Mouse (Mus musculus): Measurements from ENCODE around the gene Phlpp2. TPM values are rescaled to one million over a fixed set of nuclear protein-coding genes. Genes with fewer than 3 reads are reported as not detected.
A peak's percentile ranks its signal among the peaks of the same experiment; 100 is the strongest.

Gene Phlpp2
- polyA plus RNA-seq, 1 experiment from 2014 or later = 3.4 TPM

DNA sequence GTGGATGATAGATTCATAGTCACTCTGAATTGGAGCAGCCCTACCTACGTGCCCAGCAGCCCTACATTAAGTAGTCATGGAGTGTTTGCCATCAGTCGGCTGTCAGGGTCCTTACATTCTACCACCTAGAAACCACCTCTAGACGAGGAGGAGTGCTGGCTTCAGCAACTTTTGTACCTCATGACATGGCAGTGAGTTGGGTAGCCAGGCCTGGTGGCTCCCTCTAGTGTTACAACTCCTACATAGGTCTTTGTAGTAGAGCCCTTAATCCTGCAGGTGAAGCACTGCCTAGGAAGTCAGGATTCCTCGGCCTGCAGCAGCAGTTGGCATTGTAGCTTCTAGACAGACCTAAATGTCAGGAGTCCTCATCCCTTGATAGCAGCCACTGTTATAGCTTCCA is 48.9 kb downstream of the Phlpp2 start:
- no peaks in the 10 kb centered on the region for H3K4me1 ChIP-seq (ENCODE audit: control insufficient read depth, low read depth, low read length)
- no peak overlapping the region for H3K9ac ChIP-seq (ENCODE audit: low read depth, low read length)
- no peak overlapping the region for H3K4me2 ChIP-seq (ENCODE audit: low read depth, low read length)
- peaks cover 34% of the 10 kb centered on the region for H3K36me3 ChIP-seq (ENCODE audit: control insufficient read depth, insufficient read depth)
- H3K27me3 ChIP-seq (ENCODE audit: control insufficient read depth, insufficient read depth, low read depth, low read length) = no peaks in the 10 kb centered on the region
- peak; percentile 73 for ATAC-seq (ENCODE audit: low read depth)
- WGBS (ENCODE audit: insufficient replicate concordance) = 41% methylated on average over 4 of the region's 4 CpGs
- no peak overlapping the region for H3K27ac ChIP-seq (ENCODE audit: low read length)
- no peaks in the 10 kb centered on the region for H3K9me3 ChIP-seq (replicated peaks; ENCODE audit: control insufficient read depth, low read length)
- H3K4me3 ChIP-seq (ENCODE audit: low read depth, low read length) = no peak overlapping the region

GRCm38 (mm10) chr8:109920406-109921390 is 52.4 kb downstream of the Phlpp2 start:
- Histone ChIP-seq H3K4me1 (ENCODE audit: control insufficient read depth, low read depth, low read length) (no peaks in the 10 kb centered on the region), H3K27me3 (ENCODE audit: control insufficient read depth, insufficient read depth, low read depth, low read length) (no peaks in the 10 kb centered on the region), H3K27ac (ENCODE audit: low read length) (no peak overlapping the region), H3K4me2 (ENCODE audit: low read depth, low read length) (no peak overlapping the region), H3K4me3 (ENCODE audit: low read depth, low read length) (no peak overlapping the region), H3K9me3 (replicated peaks; ENCODE audit: control insufficient read depth, low read length) (no peaks in the 10 kb centered on the region), H3K36me3 (ENCODE audit: control insufficient read depth, insufficient read depth) (peaks cover 27% of the 10 kb centered on the region), H3K9ac (ENCODE audit: low read depth, low read length) (no peak overlapping the region)
- ATAC-seq (ENCODE audit: low read depth) = no peak
- WGBS (ENCODE audit: insufficient replicate concordance) = 82% methylated on average over 8 of the region's 8 CpGs

- Histone ChIP-seq H3K4me1 (ENCODE audit: control insufficient read depth, low read depth, low read length) (no peaks in the 10 kb centered on the region; the same call in 1 of the 2 replicates), H3K9me3 (replicated peaks; ENCODE audit: control insufficient read depth, low read length) (no peaks in the 10 kb centered on the region), H3K36me3 (ENCODE audit: control insufficient read depth, insufficient read depth) (peaks cover 25% of the 10 kb centered on the region), H3K27me3 (ENCODE audit: control insufficient read depth, insufficient read depth, low read depth, low read length) (no peaks in the 10 kb centered on the region), H3K27ac (ENCODE audit: low read length) (no peak overlapping the region), H3K9ac (ENCODE audit: low read depth, low read length) (no peak overlapping the region), H3K4me3 (ENCODE audit: low read depth, low read length) (no peak overlapping the region), H3K4me2 (ENCODE audit: low read depth, low read length) (no peak overlapping the region)
- ATAC-seq (ENCODE audit: low read depth) = no peak
- WGBS (ENCODE audit: insufficient replicate concordance) = 86% methylated on average over 2 of the region's 2 CpGs
These were observed 73.4 kb downstream of the Phlpp2 start for GRCm38 (mm10) chr8:109941606-109942360.

DNA sequence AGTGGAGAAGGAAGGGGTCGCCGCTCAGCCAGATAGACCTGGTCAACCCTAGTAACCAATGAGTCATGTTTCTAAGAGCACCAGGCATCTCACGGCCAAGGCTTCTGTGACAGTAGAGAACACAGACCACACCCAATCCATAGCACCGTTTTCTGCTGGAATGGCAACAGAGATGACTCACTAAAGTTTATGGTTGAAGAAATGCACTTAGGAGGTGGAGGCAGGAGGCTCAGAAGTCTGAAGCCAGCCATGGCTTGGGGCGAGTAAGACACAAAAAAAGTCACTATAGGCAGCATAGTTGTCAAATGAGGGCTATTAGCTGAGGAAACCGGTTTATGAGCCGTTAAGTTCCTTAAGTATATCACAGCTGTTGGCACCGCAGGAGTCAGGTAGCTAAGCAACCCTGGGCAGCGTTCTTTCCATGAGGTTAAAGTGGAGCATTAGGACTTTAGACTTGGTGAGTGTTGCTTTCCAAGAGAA is 76.9 kb downstream of the Phlpp2 start:
- no peak for ATAC-seq (ENCODE audit: low read depth)

GRCm38 (mm10) chr8:109945694-109946093 is 77.4 kb downstream of the Phlpp2 start:
- no peak overlapping the region for H3K4me2 ChIP-seq (ENCODE audit: low read depth, low read length)
- H3K9ac ChIP-seq (ENCODE audit: low read depth, low read length) = no peak overlapping the region
- peaks cover 22% of the 10 kb centered on the region for H3K27me3 ChIP-seq (ENCODE audit: control insufficient read depth, insufficient read depth, low read depth, low read length)
- peaks cover 5% of the 10 kb centered on the region for H3K36me3 ChIP-seq (ENCODE audit: control insufficient read depth, insufficient read depth)
- no peak overlapping the region for H3K27ac ChIP-seq (ENCODE audit: low read length)
- H3K4me3 ChIP-seq (ENCODE audit: low read depth, low read length) = no peak overlapping the region
- ATAC-seq (ENCODE audit: low read depth) = no peak
- WGBS (ENCODE audit: insufficient replicate concordance) = 75% methylated on average over 7 of the region's 7 CpGs
- H3K9me3 ChIP-seq (replicated peaks; ENCODE audit: control insufficient read depth, low read length) = no peaks in the 10 kb centered on the region
- H3K4me1 ChIP-seq (ENCODE audit: control insufficient read depth, low read depth, low read length) = peaks cover 2% of the 10 kb centered on the region; the same call in 1 of the 2 replicates

More for the DNA sequence above, 76.9 kb downstream of the Phlpp2 start:
- no peak overlapping the region for H3K27ac ChIP-seq (ENCODE audit: low read length)
- H3K4me2 ChIP-seq (ENCODE audit: low read depth, low read length) = no peak overlapping the region
- WGBS (ENCODE audit: insufficient replicate concordance) = 61% methylated on average over 9 of the region's 9 CpGs
- peaks cover 10% of the 10 kb centered on the region for H3K36me3 ChIP-seq (ENCODE audit: control insufficient read depth, insufficient read depth)
- H3K4me1 ChIP-seq (ENCODE audit: control insufficient read depth, low read depth, low read length) = peaks cover 2% of the 10 kb centered on the region; the same call in 1 of the 2 replicates
- peaks cover 19% of the 10 kb centered on the region for H3K27me3 ChIP-seq (ENCODE audit: control insufficient read depth, insufficient read depth, low read depth, low read length)
- no peaks in the 10 kb centered on the region for H3K9me3 ChIP-seq (replicated peaks; ENCODE audit: control insufficient read depth, low read length)
- H3K9ac ChIP-seq (ENCODE audit: low read depth, low read length) = no peak overlapping the region
- no peak overlapping the region for H3K4me3 ChIP-seq (ENCODE audit: low read depth, low read length)

DNA sequence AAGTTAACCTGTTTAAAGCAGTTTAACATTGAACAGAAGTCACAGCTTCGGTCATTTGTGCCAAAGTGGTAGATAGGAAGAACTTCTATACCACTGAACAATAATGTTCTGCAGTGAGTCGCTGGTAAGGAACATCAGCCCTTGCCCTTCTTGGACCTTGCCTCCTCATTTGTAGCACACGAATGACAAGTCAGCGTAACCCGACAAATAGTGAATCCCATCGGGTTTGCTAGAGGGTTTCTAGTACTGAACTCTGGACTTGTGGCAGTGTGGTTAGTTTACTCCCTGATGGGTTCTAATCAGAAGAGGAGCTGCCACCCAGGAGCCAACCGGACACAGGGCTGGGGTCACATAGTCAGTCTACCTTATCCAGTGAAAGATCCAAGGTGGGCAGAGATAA is 77.9 kb downstream of the Phlpp2 start:
- Histone ChIP-seq H3K4me2 (ENCODE audit: low read depth, low read length) (no peak overlapping the region), H3K9ac (ENCODE audit: low read depth, low read length) (no peak overlapping the region), H3K4me1 (ENCODE audit: control insufficient read depth, low read depth, low read length) (peaks cover 2% of the 10 kb centered on the region; the same call in 1 of the 2 replicates), H3K9me3 (replicated peaks; ENCODE audit: control insufficient read depth, low read length) (no peaks in the 10 kb centered on the region), H3K27me3 (ENCODE audit: control insufficient read depth, insufficient read depth, low read depth, low read length) (peaks cover 22% of the 10 kb centered on the region), H3K4me3 (ENCODE audit: low read depth, low read length) (no peak overlapping the region), H3K36me3 (ENCODE audit: control insufficient read depth, insufficient read depth) (no peaks in the 10 kb centered on the region; the same call in 1 of the 2 replicates), H3K27ac (ENCODE audit: low read length) (no peak overlapping the region)
- no peak for ATAC-seq (ENCODE audit: low read depth)
- WGBS (ENCODE audit: insufficient replicate concordance) = 77% methylated on average over 7 of the region's 7 CpGs

DNA sequence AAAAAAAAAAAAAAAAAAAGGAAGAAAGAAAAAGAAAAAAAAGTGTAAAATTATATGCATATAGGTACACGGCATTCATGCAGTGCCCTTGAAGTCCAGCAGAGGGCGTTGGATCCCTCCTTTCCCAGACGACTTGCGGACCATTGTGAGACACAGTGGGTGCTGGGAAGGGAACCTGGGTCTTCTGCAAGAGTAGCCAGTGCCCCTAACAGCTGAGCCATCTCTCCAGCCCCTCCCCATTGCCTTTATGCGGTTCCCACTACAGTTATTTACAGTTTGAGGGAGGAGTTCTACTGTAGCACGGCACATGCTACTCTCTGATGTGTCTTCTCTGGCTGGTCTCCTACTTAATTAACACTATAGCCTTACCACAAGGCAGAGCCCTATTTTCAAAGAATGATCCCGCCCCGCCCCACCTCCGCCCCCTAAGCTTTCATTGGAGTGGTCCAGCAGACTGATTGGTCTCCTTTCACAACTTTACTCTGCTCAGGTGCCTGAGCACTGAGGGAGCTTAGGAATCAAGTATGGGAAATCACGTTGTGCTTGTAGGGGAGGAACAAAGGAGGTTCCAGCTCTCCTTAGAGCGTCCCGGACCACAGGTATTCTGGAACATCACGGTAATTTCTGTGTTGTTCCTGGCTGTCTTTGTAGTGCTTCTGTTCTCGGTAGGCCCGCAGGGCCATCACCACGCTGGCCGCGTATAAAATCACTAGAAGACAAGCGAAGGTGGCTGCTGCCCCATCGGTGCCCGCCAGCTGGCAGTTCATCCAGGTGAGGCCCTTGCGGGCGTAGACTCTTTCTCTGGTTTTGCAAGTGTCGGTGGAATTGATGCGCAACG is 79.3 kb downstream of the Phlpp2 start:
- H3K4me2 ChIP-seq (ENCODE audit: low read depth, low read length) = peak overlapping the region; percentile 26; the same call in 1 of the 2 replicates
- no peaks in the 10 kb centered on the region for H3K36me3 ChIP-seq (ENCODE audit: control insufficient read depth, insufficient read depth)
- H3K4me1 ChIP-seq (ENCODE audit: control insufficient read depth, low read depth, low read length) = peaks cover 2% of the 10 kb centered on the region; the same call in 1 of the 2 replicates
- no peak for ATAC-seq (ENCODE audit: low read depth)
- WGBS (ENCODE audit: insufficient replicate concordance) = 4% methylated on average over 26 of the region's 26 CpGs
- no peak overlapping the region for H3K9ac ChIP-seq (ENCODE audit: low read depth, low read length)
- no peak overlapping the region for H3K27ac ChIP-seq (ENCODE audit: low read length)
- H3K4me3 ChIP-seq (ENCODE audit: low read depth, low read length) = no peak overlapping the region
- peaks cover 22% of the 10 kb centered on the region for H3K27me3 ChIP-seq (ENCODE audit: control insufficient read depth, insufficient read depth, low read depth, low read length)
- no peaks in the 10 kb centered on the region for H3K9me3 ChIP-seq (replicated peaks; ENCODE audit: control insufficient read depth, low read length)

GRCm38 (mm10) chr8:109948285-109948564 is 79.9 kb downstream of the Phlpp2 start:
- H3K4me3 ChIP-seq (ENCODE audit: low read depth, low read length) = no peak overlapping the region
- H3K36me3 ChIP-seq (ENCODE audit: control insufficient read depth, insufficient read depth) = no peaks in the 10 kb centered on the region
- H3K4me2 ChIP-seq (ENCODE audit: low read depth, low read length) = peak overlapping the region; percentile 26; the same call in 1 of the 2 replicates
- peaks cover 2% of the 10 kb centered on the region; the same call in 1 of the 2 replicates for H3K4me1 ChIP-seq (ENCODE audit: control insufficient read depth, low read depth, low read length)
- ATAC-seq (ENCODE audit: low read depth) = no peak
- WGBS (ENCODE audit: insufficient replicate concordance) = 4% methylated on average over 19 of the region's 19 CpGs
- H3K27me3 ChIP-seq (ENCODE audit: control insufficient read depth, insufficient read depth, low read depth, low read length) = peaks cover 26% of the 10 kb centered on the region
- H3K9ac ChIP-seq (ENCODE audit: low read depth, low read length) = no peak overlapping the region
- H3K27ac ChIP-seq (ENCODE audit: low read length) = no peak overlapping the region
- H3K9me3 ChIP-seq (replicated peaks; ENCODE audit: control insufficient read depth, low read length) = no peaks in the 10 kb centered on the region

All from liver, embryonic 16.5 days (tissue).